Mouse (Mus musculus) embryo, embryonic 10 days (tissue): ENCODE data around the gene AC161166.1.

Experiments
- DNase-seq: peaks from one replicate; pipeline ENCODE4 v3.0.0-alpha.2; 2015; ENCODE audit warnings: low spot score

AC161166.1 gene

GRCm38 (mm10) chr7:24512355-24512754 lies at the start of gene AC161166.1:
TSS of gene AC161166.1 (minus strand) at chr7:24512455.
- no peak for DNase-seq

- no peak for DNase-seq
Observed at GRCm38 (mm10) chr7:24561450-24561849, 49.2 kb upstream of the AC161166.1 start.

DNA sequence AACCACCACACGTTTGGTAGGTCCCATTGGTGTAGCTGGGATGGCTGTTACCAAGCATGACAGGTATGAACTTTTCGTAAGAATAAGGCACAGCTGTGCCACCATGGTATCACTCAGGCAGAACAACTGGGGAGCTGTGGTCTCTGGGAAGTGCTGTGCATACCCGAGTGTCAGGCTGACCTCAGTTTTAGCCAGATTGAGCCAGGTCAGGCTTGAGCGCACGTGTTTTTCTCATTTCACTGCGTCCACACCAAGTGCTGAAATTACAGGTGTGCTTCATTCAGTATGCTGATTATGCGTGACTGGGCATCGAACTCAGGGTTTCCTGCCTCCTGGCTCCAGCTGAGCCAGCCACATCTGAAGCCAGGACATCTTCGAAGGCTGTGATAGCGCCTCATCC lies 43.5 kb upstream of the AC161166.1 start:
- DNase-seq = no peak

DNA sequence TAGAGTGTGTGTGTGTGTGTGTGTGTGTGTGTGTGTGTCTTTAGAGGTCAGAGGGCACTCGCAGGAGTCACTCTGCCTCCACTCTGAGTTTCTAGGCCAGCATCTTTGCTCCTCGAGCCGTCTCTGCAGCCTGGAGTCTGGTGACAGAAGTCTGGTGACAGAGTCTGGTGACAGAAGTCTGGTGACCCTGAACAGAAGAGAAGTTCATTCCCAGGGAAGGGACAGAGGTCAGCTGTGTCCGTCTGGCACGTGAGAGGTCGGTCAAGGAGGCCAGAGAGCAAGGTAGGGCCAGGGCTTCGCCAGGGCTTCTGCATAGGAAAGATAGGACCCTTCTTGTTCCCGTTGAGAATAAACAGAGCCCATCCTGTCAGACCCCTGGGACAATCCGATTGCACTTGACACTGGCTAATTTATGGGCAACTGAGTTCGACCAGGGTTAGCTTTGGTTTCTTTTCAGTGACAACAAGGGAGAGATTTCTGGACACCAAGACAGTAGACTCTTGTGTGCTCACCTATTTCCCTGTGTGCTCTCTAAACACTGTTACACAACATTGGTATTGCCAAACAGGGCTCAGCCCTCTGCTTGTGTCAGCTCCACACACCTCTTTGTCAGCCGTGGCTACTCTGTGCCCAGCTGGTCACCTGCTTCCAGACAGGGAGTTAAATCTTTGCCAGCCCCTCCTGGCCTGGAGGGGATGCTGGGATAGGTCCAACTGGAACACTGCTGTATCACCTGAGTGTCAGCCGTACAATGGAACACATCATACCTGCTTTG lies 39.9 kb upstream of the AC161166.1 start:
- no peak for DNase-seq

- no peak for DNase-seq
Observed at GRCm38 (mm10) chr7:24547534-24548036, 35.3 kb upstream of the AC161166.1 start.

DNA sequence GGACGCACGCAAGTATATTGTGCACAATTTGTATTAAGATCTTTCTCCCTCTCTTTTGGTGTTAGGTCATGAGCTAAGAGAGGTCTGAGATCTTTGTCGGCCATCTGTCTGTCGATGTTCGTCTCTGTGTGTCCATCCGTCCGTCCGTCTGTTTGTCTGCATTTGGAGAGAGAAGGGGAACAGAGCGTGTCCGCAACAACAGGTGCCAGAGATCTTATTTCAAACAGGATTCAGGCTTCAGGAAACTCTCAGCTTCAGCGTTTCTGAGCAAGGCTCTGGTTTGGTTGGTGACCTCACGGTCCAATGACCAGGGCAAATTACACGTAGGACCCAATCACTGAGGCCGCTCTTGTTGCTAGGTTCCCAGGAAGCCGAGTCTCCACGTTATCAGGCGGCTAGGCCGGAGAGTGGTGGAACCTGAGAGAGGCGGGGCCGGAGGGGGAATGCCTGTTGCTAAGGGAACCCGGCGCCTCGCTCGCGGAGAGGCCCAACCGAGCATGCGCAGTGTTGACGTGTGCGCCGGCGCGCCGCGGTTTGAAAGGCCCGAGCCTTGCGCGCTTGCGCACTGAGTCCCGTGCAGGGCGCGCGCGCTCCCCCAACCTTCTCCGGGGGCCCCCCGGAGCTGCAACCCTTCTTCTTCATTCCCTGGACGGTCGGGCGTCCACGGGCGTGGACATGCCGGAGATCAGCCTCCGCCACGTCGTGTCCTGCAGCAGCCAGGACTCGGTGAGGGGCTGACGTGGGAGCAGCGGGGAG lies 34.6 kb upstream of the AC161166.1 start:
- DNase-seq = peak; percentile 100

DNA sequence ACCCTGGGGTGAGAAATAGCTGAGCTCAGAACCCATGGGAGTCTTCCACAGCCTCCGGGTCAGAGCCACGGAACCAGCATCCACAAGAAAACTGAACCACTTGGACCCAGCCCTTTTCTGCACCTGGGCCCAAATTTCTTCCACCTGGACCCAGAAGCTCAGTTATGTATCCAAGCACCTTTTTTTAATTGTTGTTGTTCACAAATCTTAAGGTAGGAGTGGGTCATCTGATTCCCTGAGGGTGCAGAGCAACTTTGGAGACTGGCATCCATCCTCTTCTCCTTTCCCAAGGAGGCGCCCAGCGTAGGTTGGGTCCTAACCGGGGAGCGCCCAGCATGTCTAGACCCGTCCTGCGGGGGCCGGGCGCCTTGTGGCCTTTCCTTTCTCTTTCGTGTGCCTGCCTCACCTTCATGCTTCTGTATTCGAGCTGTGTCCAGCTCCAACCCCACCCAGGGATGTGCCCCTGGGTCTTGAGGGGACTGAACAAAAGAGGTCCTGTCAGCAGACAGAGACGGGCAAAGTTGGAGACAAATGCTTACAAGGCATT lies 33.9 kb upstream of the AC161166.1 start, which contains the start of the genes Pinlyp and Xrcc1:
Pinlyp (minus strand) TSS at position 51 of the 547 bp plus-strand sequence.
Xrcc1 (plus strand) TSS at position 222 of the 547 bp plus-strand sequence.
- no peak for DNase-seq

DNA sequence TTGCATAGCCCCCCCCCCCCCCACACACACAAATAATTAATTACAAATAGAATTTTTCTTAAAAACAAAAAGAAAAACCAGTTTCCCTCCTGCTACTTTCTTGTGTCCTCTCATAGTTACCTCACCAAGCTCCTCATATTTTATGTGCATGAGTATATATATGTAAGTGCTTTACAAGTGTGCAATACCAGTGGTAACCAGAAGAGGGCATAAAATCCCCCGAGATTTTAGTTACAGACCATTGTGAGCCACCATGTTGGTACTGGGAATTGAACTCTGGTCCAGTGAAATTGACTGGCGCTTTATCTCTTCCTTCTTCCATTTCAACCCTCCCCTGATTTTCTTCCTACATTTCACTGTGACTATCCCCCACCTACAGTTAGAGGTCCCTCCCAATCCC lies 32.3 kb upstream of the AC161166.1 start:
- DNase-seq = no peak

DNA sequence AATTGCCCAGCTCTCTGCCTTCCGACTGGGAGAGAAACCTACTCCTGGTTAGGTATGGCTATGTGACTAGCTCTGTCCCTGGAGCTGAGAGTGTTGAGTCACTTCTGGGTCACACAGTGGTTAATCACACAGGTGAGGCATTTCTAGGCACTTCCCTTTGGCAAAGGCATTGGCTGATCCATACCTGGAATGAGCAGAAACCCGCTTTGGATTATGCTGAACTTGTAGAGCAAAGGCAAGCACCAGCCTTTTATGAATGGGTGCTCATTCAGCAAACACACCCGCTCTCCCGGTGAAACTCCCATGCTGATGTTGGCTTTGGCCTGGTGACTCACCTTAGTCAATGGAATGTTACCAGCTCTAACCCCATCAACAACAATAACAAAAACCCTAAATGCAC lies 27.4 kb upstream of the AC161166.1 start:
- DNase-seq = no peak

- DNase-seq = no peak
Observed at GRCm38 (mm10) chr7:24538701-24539100, 26.4 kb upstream of the AC161166.1 start.

DNA sequence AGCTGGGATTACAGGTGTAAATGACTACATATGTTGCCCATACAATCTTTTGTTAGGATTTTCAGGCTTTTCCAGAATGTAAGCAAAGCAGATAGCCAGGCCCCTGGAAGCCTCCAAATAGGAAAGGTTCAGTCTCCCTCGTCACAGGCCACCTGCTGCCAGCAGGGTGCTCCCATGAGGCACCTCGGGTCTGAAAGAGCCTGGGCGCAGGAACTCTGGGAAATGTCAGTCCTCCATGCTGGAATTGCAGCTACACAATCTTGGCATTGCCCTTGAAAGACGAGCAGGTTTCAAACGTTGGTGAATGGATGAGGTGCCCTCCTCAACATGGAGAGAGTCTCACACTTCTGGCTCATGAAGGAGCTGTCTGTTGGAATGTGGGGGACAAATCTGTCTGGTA lies 25.9 kb upstream of the AC161166.1 start:
- no peak for DNase-seq

GRCm38 (mm10) chr7:24537591-24537990 lies 25.3 kb upstream of the AC161166.1 start:
- no peak for DNase-seq

DNA sequence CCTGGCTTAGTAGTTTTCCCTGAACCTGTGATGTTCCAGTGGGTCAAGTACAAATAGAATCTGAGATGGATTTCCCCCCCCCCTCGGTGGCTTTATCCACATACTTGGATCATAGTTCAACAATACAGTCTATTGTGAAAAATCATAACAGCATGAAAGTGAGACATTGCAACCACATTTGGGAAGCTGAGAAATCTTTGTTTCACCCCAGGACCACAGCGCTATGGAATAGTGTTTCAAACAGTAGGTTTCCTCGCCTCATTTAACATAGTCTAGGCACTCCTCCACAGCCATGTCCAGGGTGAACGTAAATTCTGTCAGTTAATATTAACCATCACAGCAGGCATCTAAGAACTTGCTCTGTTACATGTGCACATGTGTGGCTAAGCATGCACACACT lies 24.8 kb upstream of the AC161166.1 start:
- no peak for DNase-seq

DNA sequence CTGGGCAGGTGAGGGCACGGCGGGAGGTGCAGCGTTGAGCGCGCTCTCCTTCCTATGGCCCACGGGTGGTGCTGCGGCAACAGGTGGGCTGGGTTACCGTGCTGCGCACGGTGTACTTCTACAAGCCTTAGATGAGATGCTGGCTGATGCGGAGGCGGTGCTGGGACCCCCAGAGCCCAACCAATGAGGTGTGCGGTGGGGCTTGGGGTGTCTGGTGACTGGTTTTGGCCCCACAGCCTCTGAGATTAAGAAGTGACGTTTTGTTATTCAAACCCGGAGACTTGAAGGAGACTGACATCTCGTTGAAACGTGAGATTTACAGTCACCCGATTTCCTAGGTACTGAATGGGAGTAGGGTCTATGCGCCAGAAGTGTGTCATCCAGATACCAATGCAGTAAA lies 22.0 kb upstream of the AC161166.1 start:
- DNase-seq = no peak

- no peak for DNase-seq
Observed at GRCm38 (mm10) chr7:24533806-24534205, 21.6 kb upstream of the AC161166.1 start.

DNA sequence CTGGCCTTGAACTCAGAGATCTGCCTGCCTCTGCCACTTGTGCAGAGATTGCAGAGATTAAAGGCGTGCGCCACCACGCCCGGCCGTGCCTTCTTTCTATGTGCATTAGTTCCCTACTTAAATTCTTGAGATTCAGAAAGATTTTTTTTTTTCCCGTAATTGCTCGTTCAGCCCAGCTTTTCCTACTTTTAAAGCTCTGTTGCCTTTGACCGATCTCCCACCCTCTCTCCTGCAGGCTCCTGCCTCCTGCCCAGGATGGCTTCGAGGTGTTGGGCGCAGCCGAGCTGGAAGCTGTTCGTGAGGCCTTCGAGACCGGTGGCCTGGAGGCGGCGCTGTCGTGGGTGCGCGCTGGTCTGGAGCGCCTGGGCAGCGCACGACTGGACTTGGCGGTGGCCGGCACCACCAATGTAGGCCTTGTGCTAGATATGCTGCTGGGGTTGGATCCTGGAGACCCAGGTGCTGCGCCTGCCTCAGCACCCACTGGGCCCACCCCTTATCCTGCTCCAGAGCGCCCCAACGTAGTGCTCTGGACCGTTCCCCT lies 20.8 kb upstream of the AC161166.1 start:
- no peak for DNase-seq

DNA sequence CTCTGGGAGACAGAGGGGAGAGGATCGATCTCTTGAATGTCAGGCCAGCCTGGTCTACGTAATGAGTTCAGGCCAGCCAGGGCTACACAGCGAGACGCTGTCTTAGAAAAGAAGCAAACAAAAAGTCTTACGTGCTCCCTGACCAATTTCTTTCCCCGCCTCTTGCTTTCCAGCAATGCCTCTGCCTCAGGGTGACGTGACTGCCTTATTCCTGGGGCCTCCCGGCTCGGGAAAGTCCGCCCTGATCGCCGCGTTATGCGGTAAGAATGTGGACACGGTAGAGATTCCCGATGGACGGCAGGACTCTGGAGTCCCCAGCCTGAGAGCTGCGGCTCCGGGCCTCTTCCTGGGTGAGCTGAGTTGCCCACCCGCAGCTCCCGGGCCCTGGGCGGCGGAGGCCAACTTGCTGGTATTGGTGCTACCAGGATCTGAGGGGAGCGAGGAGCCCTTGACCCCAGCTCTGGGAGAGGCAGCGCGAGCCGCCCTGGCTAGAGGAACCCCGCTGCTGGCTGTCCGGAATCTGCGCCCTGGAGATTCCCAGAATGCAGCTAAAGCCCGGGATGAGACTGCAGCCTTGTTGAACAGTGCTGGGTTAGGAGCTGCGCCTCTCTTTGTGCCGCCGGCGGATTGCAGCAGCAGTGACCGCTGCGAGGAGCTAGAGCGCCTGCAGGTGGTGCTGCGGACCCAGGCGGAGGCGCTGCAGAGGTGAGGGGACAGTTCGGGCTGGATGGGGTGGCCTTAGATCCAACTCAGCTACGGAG lies 19.1 kb upstream of the AC161166.1 start:
- peak; percentile 87 for DNase-seq

DNA sequence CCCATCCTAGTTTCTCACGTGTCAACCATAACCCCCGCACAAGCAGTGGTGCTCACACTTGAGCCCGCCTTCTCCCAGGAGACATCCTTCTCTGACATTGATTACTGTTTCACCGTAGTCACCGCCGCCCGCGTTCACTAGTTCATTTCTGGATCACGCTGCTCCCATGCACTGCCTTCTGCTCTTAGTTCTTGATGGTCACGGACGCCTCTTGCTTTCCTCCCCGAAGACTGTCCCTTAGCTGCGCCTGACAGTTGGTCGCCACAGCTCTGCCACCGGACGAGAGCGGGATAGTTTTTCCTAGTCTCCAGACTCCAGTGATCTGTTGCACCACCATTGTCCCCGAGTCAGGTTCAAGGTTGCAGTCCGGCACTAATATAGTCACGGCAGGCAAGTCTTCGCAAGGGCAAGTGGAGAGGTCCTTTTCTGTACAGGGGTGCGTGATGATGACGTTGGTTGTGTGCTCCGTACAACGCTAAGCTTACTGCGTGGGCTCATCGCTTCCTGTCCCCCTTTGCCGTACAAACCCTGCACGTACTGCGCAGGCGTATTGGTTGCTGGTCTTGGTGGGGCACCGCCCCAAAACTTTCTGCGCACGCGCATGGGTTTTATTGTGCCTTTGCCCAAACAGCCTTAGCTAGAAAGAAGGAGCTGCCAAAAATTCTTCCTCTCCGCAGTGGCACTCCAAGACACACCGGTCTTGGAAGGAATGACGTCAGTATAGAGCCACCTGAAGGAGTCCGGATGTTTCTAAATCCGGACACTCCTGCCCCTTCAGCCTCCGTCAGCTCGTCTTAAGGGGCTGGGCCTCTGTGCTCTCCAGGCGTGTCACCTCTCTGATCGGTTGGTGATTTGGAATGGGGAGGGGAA lies 18.0 kb upstream of the AC161166.1 start, which contains the start of gene Irgq:
Irgq (plus strand) TSS at position 628 of the 870 bp plus-strand sequence.
- DNase-seq = peak; percentile 100

DNA sequence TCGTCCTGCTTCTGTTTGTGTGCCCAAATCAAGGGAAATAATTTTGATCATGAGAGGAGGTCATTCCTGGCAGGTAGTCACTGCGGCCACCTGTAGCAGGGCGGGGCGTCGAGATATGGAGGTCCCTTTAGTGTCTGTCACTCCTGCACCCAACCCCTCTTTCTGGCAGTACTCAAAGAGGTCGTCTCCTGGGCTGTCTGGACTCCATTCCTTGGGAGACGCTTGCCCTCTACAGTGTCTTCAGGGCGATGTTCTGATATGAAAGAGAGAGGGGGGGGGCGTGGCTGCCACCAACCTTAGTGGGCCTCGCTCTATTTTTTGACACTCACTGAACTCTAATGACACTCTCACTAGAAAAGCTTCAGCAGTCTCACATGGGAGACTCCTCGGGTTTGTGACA lies 17.3 kb upstream of the AC161166.1 start:
- DNase-seq = no peak

DNA sequence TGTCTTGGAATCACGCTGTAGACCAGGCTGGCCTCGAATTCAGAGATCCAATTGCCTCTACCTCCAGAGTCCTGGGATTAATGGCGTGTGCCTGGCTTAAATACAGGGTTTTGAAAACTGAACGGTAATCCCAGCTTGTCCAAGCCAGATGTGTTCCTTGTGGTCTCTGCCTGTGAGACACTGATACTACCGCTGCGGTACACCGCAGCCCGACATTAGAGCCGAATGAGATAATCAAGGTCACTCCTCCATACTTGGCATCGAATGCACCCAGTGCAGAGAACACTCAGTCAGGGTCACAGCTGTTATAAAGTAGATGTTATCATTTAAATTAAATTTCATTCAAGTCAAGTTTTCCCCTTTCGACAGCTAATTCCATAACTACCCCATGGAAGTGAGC lies 16.6 kb upstream of the AC161166.1 start:
- DNase-seq = no peak
